Mouse (Mus musculus) spleen, embryonic (tissue): ENCODE results near the gene Arhgap22.

Experiments
- CTCF ChIA-PET: fragments of 350-600 bp; sonication (Branson Sonifier 250); formaldehyde crosslinking; loops from one replicate; lab custom pipeline; 2022; lab: Charles Lee

Arhgap22 gene

DNA sequence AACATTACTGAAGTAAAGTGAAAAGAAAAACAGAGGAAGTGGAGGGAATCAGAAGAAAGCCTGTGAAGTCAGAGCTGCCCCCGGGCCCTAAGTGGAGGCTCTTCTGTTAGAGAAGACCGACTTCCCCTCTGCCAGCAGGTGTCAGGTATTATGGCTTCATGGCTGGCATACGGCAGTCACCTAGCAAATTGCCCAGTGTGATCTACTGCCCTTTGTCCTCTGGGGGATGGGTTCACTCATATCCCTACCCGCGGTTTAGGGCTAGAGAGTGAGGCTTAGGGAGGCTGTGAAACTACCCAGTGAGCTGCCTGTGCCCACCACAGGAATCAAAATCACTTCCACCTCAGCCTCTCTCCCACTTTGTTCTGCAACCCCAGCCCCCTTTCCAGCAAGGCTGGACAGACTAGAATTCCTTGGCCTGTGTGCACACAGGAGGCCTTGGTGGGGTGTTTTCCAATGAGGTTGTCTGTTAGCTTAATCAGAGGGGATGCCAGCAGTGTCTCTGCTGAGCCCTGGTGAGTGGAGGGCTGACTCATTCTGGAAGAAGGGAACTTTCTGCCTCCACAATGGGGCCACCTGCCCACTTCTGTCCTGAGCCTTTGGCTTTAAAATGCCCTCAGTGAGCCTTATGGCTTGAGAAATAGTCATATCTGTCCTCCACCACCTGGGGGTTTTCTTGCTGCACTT is 1.4 kb upstream of the Arhgap22 start:
- CTCF ChIA-PET: interaction anchor here (0.9 kb wide), 1 partner anchor 91 kb away, joined by 4 read pairs; no protein-coding TSS in a partner anchor

GRCm38 (mm10) chr14:33212958-33213309 is 892 bp upstream of the Arhgap22 start:
- CTCF ChIA-PET: no interaction called here

DNA sequence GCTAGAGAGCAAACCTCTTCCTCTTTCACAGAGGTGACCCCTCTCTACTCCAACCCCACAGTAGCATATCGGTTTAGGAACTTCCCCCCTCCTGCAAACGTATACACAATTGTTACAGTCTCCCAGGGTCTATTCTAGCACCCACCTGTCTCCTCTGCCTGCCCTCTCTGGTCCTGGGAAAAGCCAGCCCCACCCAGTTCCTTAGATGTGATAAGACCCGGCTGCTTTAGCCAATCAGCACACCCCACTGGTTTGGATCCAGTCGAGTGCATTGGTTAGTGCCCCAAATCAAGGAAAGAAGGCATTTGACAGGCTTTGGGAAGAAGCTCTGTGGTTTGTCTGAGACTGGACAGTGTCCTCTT is 922 bp downstream of the Arhgap22 start:
- CTCF ChIA-PET: interaction anchor here (0.7 to 1.4 kb wide), 3 partner anchors 15 to 89 kb away, joined by 3 read pairs; no protein-coding TSS in a partner anchor

GRCm38 (mm10) chr14:33215163-33215562 is 1.3 kb downstream of the Arhgap22 start:
- CTCF ChIA-PET: interaction anchor here (0.7 to 1.4 kb wide), 3 partner anchors 16 to 89 kb away, joined by 3 read pairs; no protein-coding TSS in a partner anchor

DNA sequence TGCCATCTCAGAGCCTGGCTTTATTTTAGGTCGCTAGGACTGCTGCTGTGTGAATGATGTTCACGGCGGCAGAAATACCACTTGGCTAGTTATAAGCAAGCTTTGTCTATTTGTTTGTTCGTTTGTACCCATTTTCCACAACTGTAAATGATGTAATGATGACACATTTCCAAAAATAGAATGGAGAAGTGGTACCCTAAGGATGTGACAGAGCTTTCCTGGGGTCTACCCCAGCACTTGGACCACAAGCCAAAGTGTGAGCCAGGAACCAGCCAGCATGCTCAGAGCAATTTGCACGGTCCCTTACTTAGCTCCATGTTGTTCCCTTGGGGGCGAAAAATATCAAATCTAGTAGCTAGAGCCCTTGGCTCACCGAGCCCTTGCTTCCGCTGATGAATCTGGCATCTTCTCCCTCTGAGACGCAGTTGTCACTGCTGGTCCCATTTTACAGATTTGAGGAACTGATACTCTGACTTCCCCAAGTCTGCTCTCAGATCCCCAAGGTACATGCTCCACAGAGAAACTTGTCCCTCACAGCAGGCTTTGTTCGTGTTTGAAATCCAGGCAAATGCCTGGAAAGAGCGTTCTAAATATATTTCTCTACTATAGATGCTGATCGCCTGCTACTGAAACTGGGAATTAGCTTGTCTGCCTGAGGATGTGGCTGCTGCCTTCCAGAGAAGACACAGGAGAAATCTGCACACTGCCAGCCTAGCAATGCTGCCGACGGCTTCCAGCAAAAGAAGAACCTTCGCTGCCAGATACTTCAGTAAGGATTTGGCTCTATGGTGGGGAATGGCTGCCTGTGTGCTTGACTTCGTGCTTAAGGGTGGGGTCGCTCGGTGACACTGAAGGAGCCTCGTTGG is 2.8 kb downstream of the Arhgap22 start:
- CTCF ChIA-PET: no interaction called here

- CTCF ChIA-PET: no interaction called here
Measured at GRCm38 (mm10) chr14:33225235-33225634, 11.4 kb downstream of the Arhgap22 start.

DNA sequence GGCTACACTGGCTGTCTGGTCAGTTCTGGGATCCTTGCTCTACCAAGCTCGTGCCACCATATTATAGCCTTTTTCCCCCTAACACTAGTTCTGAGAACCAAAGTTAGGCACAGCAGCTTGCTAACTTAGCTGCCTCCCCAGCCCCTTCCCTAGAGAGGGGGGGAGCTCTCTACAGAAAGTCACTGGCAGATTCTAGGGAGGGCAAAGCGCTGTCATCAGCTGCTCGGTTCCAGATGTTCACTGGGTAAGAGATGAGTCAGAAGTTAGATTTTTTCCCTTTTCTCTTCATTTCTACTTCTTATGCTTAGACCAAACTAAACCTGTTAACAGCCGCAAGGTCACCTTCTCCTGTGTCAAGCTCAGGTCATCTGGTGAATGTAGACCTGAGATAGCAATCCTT is 16.8 kb downstream of the Arhgap22 start:
- CTCF ChIA-PET: no interaction called here

GRCm38 (mm10) chr14:33231311-33231710 is 17.5 kb downstream of the Arhgap22 start:
- CTCF ChIA-PET: interaction anchor here (2.1 kb wide), 1 partner anchor 13 kb away, joined by 17 read pairs; no protein-coding TSS in a partner anchor

- CTCF ChIA-PET: interaction anchor here (0.7 to 2.1 kb wide), 4 partner anchors 12 to 110 kb away, joined by 3 to 17 read pairs (median 6); no protein-coding TSS in a partner anchor
Measured at GRCm38 (mm10) chr14:33232048-33232447, 18.2 kb downstream of the Arhgap22 start.

- CTCF ChIA-PET: interaction anchor here (0.6 kb wide), 2 partner anchors 29 to 98 kb away, joined by 4 to 9 read pairs; no protein-coding TSS in a partner anchor
Measured at GRCm38 (mm10) chr14:33235661-33236060, 21.8 kb downstream of the Arhgap22 start.

DNA sequence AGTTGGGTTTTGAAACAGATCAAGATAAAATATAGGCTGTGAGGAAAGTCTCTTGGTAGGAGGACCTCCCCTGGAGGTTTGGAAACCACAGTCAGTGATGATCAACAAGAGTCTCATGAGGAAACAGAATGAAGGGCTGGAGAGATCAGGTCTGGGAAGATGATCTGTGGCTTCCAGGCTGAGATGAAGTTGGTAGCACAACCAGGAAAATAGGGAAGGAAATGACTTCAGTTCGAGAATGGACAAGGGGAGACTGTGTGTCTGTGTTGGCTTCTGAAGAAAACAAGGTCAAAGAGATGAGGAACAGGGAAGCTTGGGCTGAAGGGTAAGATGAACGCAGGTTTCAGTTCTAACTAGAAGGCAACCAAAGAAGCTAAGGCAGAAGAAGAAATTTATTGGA is 26.6 kb downstream of the Arhgap22 start:
- CTCF ChIA-PET: no interaction called here

- CTCF ChIA-PET: interaction anchor here (2.1 kb wide), 1 partner anchor 11 kb away, joined by 17 read pairs; no protein-coding TSS in a partner anchor
Measured at GRCm38 (mm10) chr14:33243261-33243660, 29.4 kb downstream of the Arhgap22 start.

DNA sequence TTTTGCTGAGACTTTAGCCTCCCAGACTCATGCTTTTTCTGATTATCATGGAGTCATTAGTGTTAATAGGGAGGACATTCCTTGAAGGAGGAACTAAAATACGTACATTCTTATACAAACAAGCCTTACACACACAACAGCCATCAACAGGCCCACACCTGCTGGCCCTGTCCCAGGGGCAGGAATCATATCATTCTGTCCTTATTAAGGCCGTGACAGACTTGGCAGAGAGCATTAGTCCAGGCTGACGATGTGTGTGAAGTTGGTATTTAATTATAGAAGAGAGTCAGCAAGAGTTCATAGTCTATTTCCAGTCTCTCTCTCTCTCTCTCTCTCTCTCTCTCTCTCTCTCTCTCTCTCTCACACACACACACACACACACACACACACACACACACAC is 30.7 kb downstream of the Arhgap22 start:
- CTCF ChIA-PET: interaction anchor here (2.1 kb wide), 1 partner anchor 12 kb away, joined by 17 read pairs; no protein-coding TSS in a partner anchor

- CTCF ChIA-PET: interaction anchor here (2.1 kb wide), 1 partner anchor 13 kb away, joined by 17 read pairs; no protein-coding TSS in a partner anchor
Measured at GRCm38 (mm10) chr14:33244946-33245345, 31.1 kb downstream of the Arhgap22 start.

DNA sequence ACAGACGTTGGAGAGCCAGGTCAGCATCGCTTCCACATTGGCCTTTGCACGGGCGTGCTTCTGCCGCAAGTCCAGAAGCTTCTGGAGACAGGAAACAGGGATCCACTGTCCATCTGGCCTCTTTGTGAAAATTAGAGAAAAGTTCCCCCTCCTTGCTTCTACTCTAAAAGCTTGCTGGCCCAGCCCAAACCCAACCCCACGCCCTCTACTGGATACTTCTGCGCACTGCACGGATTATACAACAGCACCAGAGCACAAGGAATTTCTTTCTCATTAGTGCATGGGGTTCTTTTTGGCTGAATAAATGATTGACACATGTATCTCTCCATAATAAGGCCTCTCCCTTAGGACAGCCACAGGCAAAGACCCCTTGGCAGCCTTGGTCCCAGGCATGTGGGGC is 32.6 kb downstream of the Arhgap22 start:
- CTCF ChIA-PET: no interaction called here

DNA sequence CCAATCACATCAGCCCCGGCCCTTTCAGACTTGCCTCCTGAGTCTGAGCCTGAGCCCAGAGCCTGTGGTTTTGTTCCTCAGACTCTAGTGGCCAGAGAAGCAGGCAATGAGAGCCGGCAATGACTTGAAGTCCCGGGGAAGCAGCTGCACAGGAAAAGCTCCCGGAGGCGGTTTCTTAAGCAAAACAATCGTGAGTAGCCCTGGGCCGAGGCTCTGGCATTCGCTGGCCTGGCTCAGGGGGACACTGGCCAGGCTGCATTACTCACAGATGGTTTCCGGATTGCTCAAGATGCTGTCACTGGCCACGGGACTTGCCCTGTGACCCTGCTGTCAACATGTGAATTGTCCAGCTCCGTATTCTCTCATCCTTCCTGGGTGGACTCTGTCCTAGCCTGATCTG is 33.8 kb downstream of the Arhgap22 start:
- CTCF ChIA-PET: interaction anchor here (0.6 kb wide), 1 partner anchor 186 kb away, joined by 3 read pairs; no protein-coding TSS in a partner anchor

DNA sequence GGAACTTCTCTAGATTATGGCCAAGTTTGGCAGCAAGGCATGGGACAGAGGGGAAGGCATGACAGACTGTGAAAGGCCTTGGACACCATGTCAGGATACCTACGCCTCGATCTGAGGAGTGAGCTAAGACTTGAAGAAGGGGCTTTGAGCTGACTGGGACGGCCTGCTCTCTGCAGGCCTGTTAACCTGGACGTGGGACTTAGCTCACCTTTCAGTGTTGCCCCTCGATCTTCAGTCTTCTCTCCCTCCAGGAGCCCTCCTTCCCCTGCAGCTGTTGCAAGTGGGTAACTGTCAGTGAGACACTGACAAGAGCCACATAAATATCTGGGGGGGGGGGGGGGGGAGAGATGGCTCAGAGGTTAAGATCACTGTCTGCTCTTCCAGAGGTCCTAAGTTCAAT is 34.9 kb downstream of the Arhgap22 start:
- CTCF ChIA-PET: no interaction called here

DNA sequence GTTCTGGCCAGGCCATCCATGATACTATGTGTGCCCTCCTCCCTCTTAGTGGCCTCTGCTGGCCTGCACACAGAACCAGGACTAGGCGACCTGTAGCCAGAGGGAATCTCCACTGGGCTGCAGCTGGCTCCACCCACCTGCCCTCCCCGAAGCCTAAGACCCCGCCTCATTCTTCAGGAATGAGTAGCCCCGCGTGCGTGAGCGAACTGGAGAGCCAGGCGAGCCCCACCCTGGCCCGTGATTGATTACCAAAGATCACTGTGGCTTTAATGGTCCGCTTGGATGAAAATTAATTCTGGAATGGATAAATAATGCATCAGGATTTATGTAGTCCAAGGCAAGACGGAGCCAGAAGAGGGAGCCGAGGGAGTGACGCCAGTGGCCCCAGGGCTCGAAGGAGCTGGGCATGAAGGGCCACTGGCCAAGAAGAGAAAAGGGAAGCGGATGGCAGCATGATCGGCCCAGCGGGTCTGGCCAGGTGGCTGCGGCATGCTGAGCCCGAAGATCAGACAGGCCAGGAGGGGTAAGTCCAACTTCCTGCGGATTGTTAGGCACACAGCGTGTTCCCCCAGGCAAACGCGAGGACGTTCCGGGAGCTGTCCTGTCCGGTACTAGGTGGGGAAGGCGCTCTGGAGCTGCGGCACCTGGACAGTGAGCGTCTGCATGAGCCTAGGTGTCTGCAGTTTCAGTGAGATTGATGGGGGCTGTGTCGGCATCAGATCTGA is 36.6 kb downstream of the Arhgap22 start:
- CTCF ChIA-PET: no interaction called here

GRCm38 (mm10) chr14:33250956-33251745 is 37.3 kb downstream of the Arhgap22 start:
- CTCF ChIA-PET: no interaction called here

DNA sequence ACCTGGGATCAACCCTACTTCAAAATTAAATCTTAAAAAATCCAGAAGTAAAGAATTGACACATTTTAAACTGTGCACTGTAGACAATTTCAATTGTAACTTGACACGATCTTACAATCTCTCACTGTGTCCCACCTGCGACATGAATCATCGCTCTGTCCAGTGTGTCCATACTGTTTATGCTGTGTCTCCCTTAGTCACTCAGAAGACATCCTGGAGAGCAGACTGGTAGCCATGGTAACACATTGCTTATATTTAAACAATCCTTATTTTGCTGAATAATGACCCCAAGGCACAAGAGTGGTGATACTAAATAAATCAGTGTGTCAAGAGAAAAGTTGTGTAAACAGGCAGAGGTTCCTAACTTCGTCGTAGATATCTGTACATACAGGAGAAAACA is 44.4 kb downstream of the Arhgap22 start:
- CTCF ChIA-PET: no interaction called here

DNA sequence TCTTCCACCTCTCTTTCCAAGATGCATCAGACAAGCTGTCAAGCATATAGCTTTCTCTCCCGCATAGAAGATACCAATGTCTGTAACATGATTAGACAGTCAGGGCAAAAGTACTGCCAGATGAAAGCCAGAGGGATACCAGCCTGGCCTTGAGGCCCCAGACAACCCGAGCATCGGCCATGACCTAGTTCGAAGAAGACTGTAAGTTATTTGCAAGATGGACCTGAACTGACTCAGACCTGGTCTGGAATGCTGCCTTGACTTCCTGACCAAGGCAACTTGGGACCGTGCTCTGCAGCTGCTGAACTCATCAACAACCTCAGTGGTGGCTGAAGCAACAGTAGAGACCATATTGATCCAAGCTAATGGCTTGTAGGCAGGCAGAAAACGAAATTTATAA is 46.3 kb downstream of the Arhgap22 start:
- CTCF ChIA-PET: no interaction called here
